Mouse (Mus musculus): ENCODE measurements at regions not wholly inside any gene's neighbourhood (a gene's known extent, or its start where the extent isn't known, plus 50 kb on each side); places are given as distances from the start of the nearest gene placed in this dataset.

- WGBS: 64% methylated on average over 3 of the region's 3 CpGs
Observed at GRCm38 (mm10) chr4:148367671-148368070, 76.9 kb downstream of the Ubiad1 start.

DNA sequence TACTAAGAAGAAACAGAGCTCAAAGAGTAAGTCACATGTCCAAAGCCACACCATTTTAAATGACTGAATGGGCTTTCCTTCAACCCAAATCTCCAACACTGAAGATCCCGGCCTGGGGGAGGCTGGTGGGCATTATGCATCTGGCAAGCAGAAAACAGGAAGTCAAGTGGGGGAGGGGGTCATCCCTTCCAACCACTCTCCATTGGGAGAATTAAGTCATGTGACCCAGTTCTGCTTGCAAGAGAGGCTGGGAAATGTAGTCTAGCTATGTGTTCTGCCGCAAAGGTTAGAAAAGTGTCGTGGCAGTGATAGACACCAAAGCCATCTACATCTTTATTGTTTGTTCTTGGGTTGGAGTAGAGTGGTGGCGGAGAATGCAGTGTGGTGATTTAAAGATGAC is 78.0 kb upstream of the Disp3 start:
- Histone ChIP-seq H3K4me3 (ENCODE audit: low read depth, low read length) (no peak overlapping the region), H3K4me2 (replicated peaks; ENCODE audit: low read depth, low read length) (no peak overlapping the region), H3K27me3 (replicated peaks; ENCODE audit: insufficient read depth, low read length) (no peaks in the 10 kb centered on the region), H3K9me3 (ENCODE audit: low read length) (no peaks in the 10 kb centered on the region), H3K9ac (replicated peaks; ENCODE audit: low read depth) (no peak overlapping the region), H3K4me1 (ENCODE audit: insufficient read depth, low read depth, low read length) (no peaks in the 10 kb centered on the region), H3K36me3 (ENCODE audit: insufficient read depth, low read length) (no peaks in the 10 kb centered on the region), H3K27ac (ENCODE audit: low read length) (no peak overlapping the region)
- DNase-seq (ENCODE audit: low spot score): no peak
- WGBS: 45% methylated on average over 4 of the region's 4 CpGs
- TF ChIP-seq CTCF (IDR thresholded peaks at IDR 0.05): no peak
- TF ChIP-seq EP300 (IDR thresholded peaks at IDR 0.05): no peak
- no peak for ATAC-seq

More at GRCm38 (mm10) chr4:148367671-148368070, 76.9 kb downstream of the Ubiad1 start:
- Histone ChIP-seq H3K4me3 (ENCODE audit: low read depth, low read length) (no peak overlapping the region), H3K27me3 (replicated peaks; ENCODE audit: insufficient read depth, low read length) (no peaks in the 10 kb centered on the region), H3K9ac (replicated peaks; ENCODE audit: low read depth) (no peak overlapping the region), H3K4me2 (replicated peaks; ENCODE audit: low read depth, low read length) (no peak overlapping the region), H3K27ac (ENCODE audit: low read length) (no peak overlapping the region), H3K4me1 (ENCODE audit: insufficient read depth, low read depth, low read length) (no peaks in the 10 kb centered on the region), H3K9me3 (ENCODE audit: low read length) (no peaks in the 10 kb centered on the region), H3K36me3 (ENCODE audit: insufficient read depth, low read length) (no peaks in the 10 kb centered on the region)
- no peak for ATAC-seq
- no peak for TF ChIP-seq EP300 (IDR thresholded peaks at IDR 0.05)
- TF ChIP-seq CTCF (IDR thresholded peaks at IDR 0.05): no peak
- DNase-seq (ENCODE audit: low spot score): no peak

DNA sequence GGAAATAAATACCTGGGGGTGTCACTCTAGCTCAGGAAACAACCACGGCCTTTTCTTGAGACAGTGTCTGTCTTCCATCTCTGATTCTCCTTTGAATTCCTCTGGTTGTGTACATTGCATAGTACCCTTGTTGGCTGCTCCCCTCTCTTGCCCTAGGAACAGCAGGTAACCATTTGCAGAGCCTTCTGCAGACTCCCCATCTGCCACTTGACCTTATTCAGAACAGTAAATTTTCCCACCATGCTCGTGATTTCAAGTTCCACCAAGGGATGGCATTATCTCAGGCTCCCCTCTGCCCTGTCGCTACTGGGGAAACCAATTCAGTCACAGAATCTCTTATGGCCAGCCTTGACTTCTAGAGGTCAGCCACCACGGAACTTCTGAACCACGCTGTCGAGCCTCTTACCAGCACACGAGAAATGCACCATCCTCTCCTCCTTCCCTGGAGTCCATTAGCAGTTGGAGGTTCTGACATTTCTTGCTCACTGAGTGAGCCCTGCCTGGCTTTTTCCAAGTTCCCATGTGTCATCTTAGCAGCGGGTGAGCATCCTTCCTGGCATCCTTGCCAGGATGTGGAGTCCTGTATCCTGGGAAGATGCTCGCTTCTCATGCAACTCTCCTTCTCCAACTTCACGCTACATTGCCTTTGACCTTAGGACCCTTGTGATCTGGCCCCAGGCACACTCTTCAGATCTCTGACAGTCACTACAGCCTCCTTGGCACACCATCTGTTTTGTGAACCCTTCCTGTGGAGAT is 75.8 kb upstream of the Disp3 start:
- no peak for TF ChIP-seq CTCF (IDR thresholded peaks at IDR 0.05)
- TF ChIP-seq EP300 (IDR thresholded peaks at IDR 0.05): no peak
- Histone ChIP-seq H3K9me3 (ENCODE audit: low read length) (no peaks in the 10 kb centered on the region), H3K4me2 (replicated peaks; ENCODE audit: low read depth, low read length) (no peak overlapping the region), H3K9ac (replicated peaks; ENCODE audit: low read depth) (no peak overlapping the region), H3K4me3 (ENCODE audit: low read depth, low read length) (no peak overlapping the region), H3K27ac (ENCODE audit: low read length) (no peak overlapping the region), H3K27me3 (replicated peaks; ENCODE audit: insufficient read depth, low read length) (no peaks in the 10 kb centered on the region), H3K36me3 (ENCODE audit: insufficient read depth, low read length) (no peaks in the 10 kb centered on the region), H3K4me1 (ENCODE audit: insufficient read depth, low read depth, low read length) (no peaks in the 10 kb centered on the region)
- 77% methylated on average over 10 of the region's 10 CpGs for WGBS
- no peak for ATAC-seq
- DNase-seq (ENCODE audit: low spot score): no peak

GRCm38 (mm10) chr4:148360931-148361330 is 73.2 kb upstream of the Disp3 start:
- Histone ChIP-seq H3K4me1 (ENCODE audit: insufficient read depth, low read depth, low read length) (no peaks in the 10 kb centered on the region), H3K9ac (replicated peaks; ENCODE audit: low read depth) (no peak overlapping the region), H3K27ac (ENCODE audit: low read length) (no peak overlapping the region), H3K9me3 (ENCODE audit: low read length) (no peaks in the 10 kb centered on the region), H3K4me3 (ENCODE audit: low read depth, low read length) (no peak overlapping the region), H3K4me2 (replicated peaks; ENCODE audit: low read depth, low read length) (no peak overlapping the region), H3K27me3 (replicated peaks; ENCODE audit: insufficient read depth, low read length) (no peaks in the 10 kb centered on the region), H3K36me3 (ENCODE audit: insufficient read depth, low read length) (no peaks in the 10 kb centered on the region)
- TF ChIP-seq EP300 (IDR thresholded peaks at IDR 0.05): no peak
- no peak for TF ChIP-seq CTCF (IDR thresholded peaks at IDR 0.05)
- DNase-seq (ENCODE audit: low spot score) (no peak), ATAC-seq (no peak)
- 73% methylated on average over 9 of the region's 9 CpGs for WGBS

DNA sequence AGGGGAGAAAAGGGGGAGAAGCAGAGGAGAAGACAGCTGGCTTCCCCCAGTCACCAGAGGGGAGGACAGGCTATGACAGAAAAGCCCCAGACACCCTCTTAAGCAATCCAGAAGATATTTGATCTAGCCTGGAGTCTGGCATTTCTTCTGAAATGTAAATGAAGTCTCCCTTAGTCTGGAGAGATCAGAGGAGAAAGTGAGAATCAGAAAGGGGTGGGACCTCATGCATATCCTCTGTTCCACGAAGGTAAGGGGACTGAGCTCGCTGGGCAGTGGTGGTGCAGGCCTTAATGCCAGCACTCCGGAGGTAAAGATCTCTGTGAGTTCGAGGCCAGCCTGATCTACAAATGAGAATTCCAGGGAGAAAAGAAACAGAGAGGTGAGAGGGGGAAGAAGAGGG is 70.6 kb upstream of the Disp3 start:
- ATAC-seq (no peak), DNase-seq (ENCODE audit: low spot score) (no peak)
- Histone ChIP-seq H3K27me3 (replicated peaks; ENCODE audit: insufficient read depth, low read length) (no peaks in the 10 kb centered on the region), H3K4me2 (replicated peaks; ENCODE audit: low read depth, low read length) (no peak overlapping the region), H3K9ac (replicated peaks; ENCODE audit: low read depth) (no peak overlapping the region), H3K36me3 (ENCODE audit: insufficient read depth, low read length) (no peaks in the 10 kb centered on the region), H3K9me3 (ENCODE audit: low read length) (no peaks in the 10 kb centered on the region), H3K27ac (ENCODE audit: low read length) (no peak overlapping the region), H3K4me3 (ENCODE audit: low read depth, low read length) (no peak overlapping the region), H3K4me1 (ENCODE audit: insufficient read depth, low read depth, low read length) (no peaks in the 10 kb centered on the region)
- TF ChIP-seq CTCF (IDR thresholded peaks at IDR 0.05) (no peak), EP300 (IDR thresholded peaks at IDR 0.05) (no peak)
- 25% methylated on average over 4 of the region's 4 CpGs for WGBS

GRCm38 (mm10) chr4:148357221-148357621 is 69.5 kb upstream of the Disp3 start:
- H3K27ac ChIP-seq (ENCODE audit: low read length): no peak overlapping the region
- DNase-seq (ENCODE audit: low spot score) (no peak), ATAC-seq (no peak)
- H3K4me2 ChIP-seq (replicated peaks; ENCODE audit: low read depth, low read length): no peak overlapping the region
- H3K9ac ChIP-seq (replicated peaks; ENCODE audit: low read depth): no peak overlapping the region
- H3K4me3 ChIP-seq (ENCODE audit: low read depth, low read length): no peak overlapping the region
- no peak for TF ChIP-seq CTCF (IDR thresholded peaks at IDR 0.05)
- TF ChIP-seq EP300 (IDR thresholded peaks at IDR 0.05): no peak
- H3K9me3 ChIP-seq (ENCODE audit: low read length): no peaks in the 10 kb centered on the region
- no peaks in the 10 kb centered on the region for H3K4me1 ChIP-seq (ENCODE audit: insufficient read depth, low read depth, low read length)
- H3K27me3 ChIP-seq (replicated peaks; ENCODE audit: insufficient read depth, low read length): no peaks in the 10 kb centered on the region
- 87% methylated on average over 10 of the region's 10 CpGs for WGBS
- H3K36me3 ChIP-seq (ENCODE audit: insufficient read depth, low read length): no peaks in the 10 kb centered on the region
